Mouse (Mus musculus) embryonic facial prominence, embryonic 11.5 days (tissue): ENCODE data around the gene Mkks. TPM values are rescaled to one million over a fixed set of nuclear protein-coding genes. Genes with fewer than 3 reads are reported as not detected.

Source experiments
- ATAC-seq: fragments of 200-750 bp; cut with Nextera tagmentation; replicated peaks from 2 replicates; pipeline ENCODE4 v1.8.0; 2017; ENCODE audit warnings: low read depth; ENCODE audit not compliant: insufficient number of reproducible peaks, low FRiP score, low TSS enrichment
- DNase-seq: peaks from one replicate; pipeline ENCODE4 v3.0.0-alpha.2; 2015; ENCODE audit warnings: low spot score
- H3K27ac ChIP-seq: fragments of 300-500 bp; sonication (generic); replicated peaks from 2 replicates; pipeline ENCODE4 v1.5.1; 2014; ENCODE audit warnings: mild to moderate bottlenecking, low read depth, low read length, control low read depth
- H3K27me3 ChIP-seq: fragments of 300-500 bp; sonication (generic); 2 replicates; pipeline ENCODE4 v1.6.1; 2014; ENCODE audit warnings: mild to moderate bottlenecking, low read length, moderate library complexity, mixed read lengths; ENCODE audit not compliant: control insufficient read depth, insufficient read depth
- H3K36me3 ChIP-seq: fragments of 300-500 bp; sonication (generic); replicated peaks from 2 replicates; pipeline ENCODE4 v1.6.1; 2014; ENCODE audit warnings: low read depth, mild to moderate bottlenecking, low read length, moderate library complexity, mixed read lengths; ENCODE audit not compliant: control insufficient read depth, insufficient read depth
- H3K4me1 ChIP-seq: fragments of 300-500 bp; sonication (generic); 2 replicates; pipeline ENCODE4 v1.6.1; 2014; ENCODE audit warnings: low read length, mixed read lengths; ENCODE audit not compliant: control insufficient read depth, insufficient read depth
- H3K4me2 ChIP-seq: fragments of 300-500 bp; sonication (generic); 2 replicates; pipeline ENCODE4 v1.6.1; 2014; ENCODE audit warnings: low read depth, mild to moderate bottlenecking, control low read depth, low read length, moderate library complexity
- H3K4me3 ChIP-seq: fragments of 300-500 bp; sonication (generic); 2 replicates; pipeline ENCODE4 v1.5.1; 2014; ENCODE audit warnings: low read depth, low read length, control low read depth
- H3K9ac ChIP-seq: fragments of 300-500 bp; sonication (generic); replicated peaks from 2 replicates; pipeline ENCODE4 v1.6.1; 2014; ENCODE audit warnings: mild to moderate bottlenecking, control low read depth, low read length
- H3K9me3 ChIP-seq: fragments of 300-500 bp; sonication (generic); replicated peaks from 2 replicates; pipeline ENCODE4 v1.6.1; 2016; ENCODE audit warnings: mild to moderate bottlenecking, low read length, inconsistent platforms, mixed read lengths; ENCODE audit not compliant: control insufficient read depth
- WGBS: fragments of 180-500 bp; shearing (Covaris S2); extraction: QIAGEN DNeasy Blood & Tissue Kit; methylation state at CpG from one replicate; pipeline ENCODE4 v1.1.7; 2014; 5-methylcytosine and 5-hydroxymethylcytosine counted together
- polyA plus RNA-seq: library from polyadenylated mRNA; unstranded; fragments of >200 nt; fragmentation: Nextera tagmentation; extraction: Ambion mirVana; gene quantifications from 2 replicates; pipeline ENCODE4 v1.2.1, GENCODE M21; 2014

Mkks gene
- polyA plus RNA-seq, 1 experiment from 2014 or later, result 20.7 TPM

GRCm38 (mm10) chr2:136886846-136887245 is 4.3 kb downstream of the Mkks start:
- ATAC-seq (no peak), DNase-seq (peak; percentile 39)
- Histone ChIP-seq H3K27me3 (no peaks in the 10 kb centered on the region), H3K27ac (no peak overlapping the region), H3K36me3 (no peaks in the 10 kb centered on the region), H3K4me2 (no peak overlapping the region), H3K4me1 (no peaks in the 10 kb centered on the region), H3K4me3 (no peak overlapping the region), H3K9ac (no peak overlapping the region), H3K9me3 (no peaks in the 10 kb centered on the region)
- 70% methylated on average over 4 of the region's 4 CpGs for WGBS

GRCm38 (mm10) chr2:136885579-136885978 is 5.6 kb downstream of the Mkks start, which contains the start of gene AL731706.2:
AL731706.2 (minus strand) TSS chr2:136885679.
- 90% methylated on average over 2 of the region's 2 CpGs for WGBS
- no peak within 1 kb of the TSS for H3K4me3 ChIP-seq

GRCm38 (mm10) chr2:136854543-136855388 is 36.4 kb downstream of the Mkks start:
- Histone ChIP-seq H3K4me1 (no peaks in the 10 kb centered on the region), H3K36me3 (no peaks in the 10 kb centered on the region), H3K9me3 (no peaks in the 10 kb centered on the region), H3K9ac (no peak overlapping the region), H3K27ac (no peak overlapping the region), H3K4me2 (no peak overlapping the region), H3K4me3 (no peak overlapping the region), H3K27me3 (no peaks in the 10 kb centered on the region)
- 30% methylated on average over 5 of the region's 5 CpGs for WGBS
- DNase-seq (no peak), ATAC-seq (peak; percentile 75; the same call in 1 of the 2 replicates)

More at GRCm38 (mm10) chr2:136885579-136885978, 5.6 kb downstream of the Mkks start, which contains the start of gene AL731706.2:
- no peak within 1 kb of the TSS for H3K4me2 ChIP-seq
- H3K27me3 ChIP-seq, result no peaks in the 10 kb centered on the region
- DNase-seq (no peak), ATAC-seq (no peak)
- H3K4me1 ChIP-seq, result no peaks in the 10 kb centered on the region
- H3K9me3 ChIP-seq, result no peaks in the 10 kb centered on the region
- no peak within 1 kb of the TSS for H3K27ac ChIP-seq
- H3K36me3 ChIP-seq, result no peaks in the 10 kb centered on the region
- H3K9ac ChIP-seq, result no peak within 1 kb of the TSS

GRCm38 (mm10) chr2:136850366-136850765 is 40.8 kb downstream of the Mkks start:
- no peak for ATAC-seq
- WGBS, result 75% methylated on average over 3 of the region's 3 CpGs

GRCm38 (mm10) chr2:136837994-136838393 is 53.2 kb downstream of the Mkks start:
- no peak overlapping the region for H3K27ac ChIP-seq
- no peak overlapping the region for H3K4me3 ChIP-seq
- H3K27me3 ChIP-seq, result no peaks in the 10 kb centered on the region
- no peaks in the 10 kb centered on the region for H3K4me1 ChIP-seq
- no peak overlapping the region for H3K9ac ChIP-seq
- H3K4me2 ChIP-seq, result no peak overlapping the region
- DNase-seq (no peak), ATAC-seq (no peak)
- H3K9me3 ChIP-seq, result no peaks in the 10 kb centered on the region
- WGBS, result 46% methylated on average over 1 of the region's 1 CpGs
- H3K36me3 ChIP-seq, result no peaks in the 10 kb centered on the region

More at GRCm38 (mm10) chr2:136850366-136850765, 40.8 kb downstream of the Mkks start:
- DNase-seq, result no peak
- H3K9ac ChIP-seq, result no peak overlapping the region
- no peaks in the 10 kb centered on the region for H3K27me3 ChIP-seq
- no peaks in the 10 kb centered on the region for H3K9me3 ChIP-seq
- no peak overlapping the region for H3K27ac ChIP-seq
- H3K36me3 ChIP-seq, result no peaks in the 10 kb centered on the region
- no peak overlapping the region for H3K4me2 ChIP-seq
- H3K4me3 ChIP-seq, result no peak overlapping the region
- H3K4me1 ChIP-seq, result no peaks in the 10 kb centered on the region

GRCm38 (mm10) chr2:136835882-136836281 is 55.3 kb downstream of the Mkks start:
- Histone ChIP-seq H3K9me3 (no peaks in the 10 kb centered on the region), H3K36me3 (no peaks in the 10 kb centered on the region), H3K4me3 (no peak overlapping the region), H3K9ac (no peak overlapping the region), H3K4me1 (no peaks in the 10 kb centered on the region), H3K4me2 (no peak overlapping the region), H3K27me3 (no peaks in the 10 kb centered on the region), H3K27ac (no peak overlapping the region)
- ATAC-seq, result no peak
- 76% methylated on average over 3 of the region's 3 CpGs for WGBS
- peak; percentile 27 for DNase-seq

- ATAC-seq (no peak), DNase-seq (no peak)
- no peaks in the 10 kb centered on the region for H3K36me3 ChIP-seq
- H3K4me3 ChIP-seq, result no peak overlapping the region
- no peaks in the 10 kb centered on the region for H3K27me3 ChIP-seq
- no peak overlapping the region for H3K9ac ChIP-seq
- 86% methylated on average over 1 of the region's 1 CpGs for WGBS
- H3K9me3 ChIP-seq, result no peaks in the 10 kb centered on the region
- no peak overlapping the region for H3K27ac ChIP-seq
- H3K4me1 ChIP-seq, result no peaks in the 10 kb centered on the region
- no peak overlapping the region for H3K4me2 ChIP-seq
Measured at GRCm38 (mm10) chr2:136834715-136835075, 56.5 kb downstream of the Mkks start.

- DNase-seq, result no peak
- ATAC-seq, result no peak
- no peak overlapping the region for H3K4me3 ChIP-seq
- H3K4me1 ChIP-seq, result no peaks in the 10 kb centered on the region
- H3K4me2 ChIP-seq, result no peak overlapping the region
- H3K27me3 ChIP-seq, result no peaks in the 10 kb centered on the region
- H3K9ac ChIP-seq, result no peak overlapping the region
- no peaks in the 10 kb centered on the region for H3K36me3 ChIP-seq
- WGBS, result 82% methylated on average over 3 of the region's 3 CpGs
- H3K9me3 ChIP-seq, result no peaks in the 10 kb centered on the region
- no peak overlapping the region for H3K27ac ChIP-seq
Measured at GRCm38 (mm10) chr2:136833976-136834714, 57.0 kb downstream of the Mkks start.
